Mouse (Mus musculus) bone marrow macrophage, adult 2 months (primary cell): ENCODE measurements at regions not wholly inside any gene's neighbourhood (a gene's known extent, or its start where the extent isn't known, plus 50 kb on each side); places are given as distances from the start of the nearest gene placed in this dataset.

Source experiments
- CTCF ChIP-seq: IDR thresholded peaks from 2 replicates; pipeline ENCODE4 v1.5.1; 2012; ENCODE audit warnings: low read depth, mild to moderate bottlenecking, low read length, moderate library complexity
- POLR2A ChIP-seq: IDR thresholded peaks from 2 replicates; pipeline ENCODE4 v1.6.1; 2012; ENCODE audit warnings: mild to moderate bottlenecking, low read depth, low read length, borderline replicate concordance

- no peak for TF ChIP-seq CTCF
- no peak for TF ChIP-seq POLR2A
Observed at GRCm38 (mm10) chr8:78903034-78903433, 82.1 kb upstream of the Lsm6 start.
